Mouse (Mus musculus) CH12.LX (cell line): ENCODE data around the gene Kif18b. TPM values are rescaled to one million over a fixed set of nuclear protein-coding genes. Genes with fewer than 3 reads are reported as not detected.

Experiments used
- DNase-seq: peaks from one replicate; pipeline ENCODE4 v3.0.0-alpha.2; 2013; ENCODE audit errors: extremely low read depth
- H3K27ac ChIP-seq: 2 replicates; pipeline ENCODE4 v1.5.1; 2012; ENCODE audit warnings: low read depth, mild to moderate bottlenecking, control low read depth, moderate library complexity; ENCODE audit not compliant: insufficient read depth
- H3K27me3 ChIP-seq: replicated peaks from 2 replicates; pipeline ENCODE3; 2012; ENCODE audit warnings: inconsistent platforms
- H3K36me3 ChIP-seq, 2 experiments: replicated peaks in 1 of 2; 2 replicates each; pipeline versions ENCODE3 to v1.6.1; 2012; ENCODE audit warnings: inconsistent platforms in 1 of 2, low read length in 1 of 2, mild to moderate bottlenecking in 1 of 2, mixed read lengths in 1 of 2, moderate library complexity in 1 of 2; ENCODE audit not compliant: control insufficient read depth in 1 of 2, insufficient read depth in 1 of 2
- H3K4me1 ChIP-seq, 2 experiments: 2 replicates each; pipeline ENCODE4 v1.6.1; 2012; ENCODE audit warnings: inconsistent platforms in 1 of 2, moderate library complexity in 1 of 2; ENCODE audit not compliant: insufficient read depth in 2 of 2, control insufficient read depth in 1 of 2
- H3K4me2 ChIP-seq: 2 replicates; pipeline ENCODE4 v1.6.1; 2012; ENCODE audit warnings: low read depth, mild to moderate bottlenecking, control low read depth; ENCODE audit not compliant: poor library complexity, insufficient read depth, severe bottlenecking
- H3K4me3 ChIP-seq, 3 experiments: fragments of 150-350 bp in 1 of 3; sonication (generic) in 1 of 3; replicated peaks in 1 of 3; 2 replicates each; pipeline versions ENCODE3 to v1.5.1; 2011 to 2012; ENCODE audit warnings: low read depth in 2 of 3, low read length in 2 of 3, mild to moderate bottlenecking in 2 of 3, moderate library complexity in 2 of 3, control low read depth in 1 of 3, improper control_type of control experiment in 1 of 3, inconsistent platforms in 1 of 3, mixed read lengths in 1 of 3; ENCODE audit not compliant: poor library complexity in 1 of 3
- H3K79me2 ChIP-seq: replicated peaks from 2 replicates; pipeline ENCODE4 v1.6.1; 2012; ENCODE audit warnings: mild to moderate bottlenecking, moderate library complexity; ENCODE audit not compliant: control insufficient read depth, poor library complexity, insufficient read depth, severe bottlenecking; ENCODE audit errors: extremely low read depth
- H3K9ac ChIP-seq: 2 replicates; pipeline ENCODE4 v1.6.1; 2012; ENCODE audit warnings: low read depth, mild to moderate bottlenecking, control low read depth, moderate library complexity; ENCODE audit not compliant: insufficient read depth
- H3K9me3 ChIP-seq: replicated peaks from 2 replicates; pipeline ENCODE3; 2012; ENCODE audit warnings: low read length, inconsistent platforms, mixed read lengths
- CHD1 ChIP-seq: IDR thresholded peaks from 2 replicates; pipeline ENCODE4 v1.6.1; 2012; ENCODE audit warnings: low read depth, low read length, improper control_type of control experiment, inconsistent platforms
- CHD2 ChIP-seq: IDR thresholded peaks from 2 replicates; pipeline ENCODE4 v1.6.1; 2011; ENCODE audit warnings: low read length, improper control_type of control experiment
- CTCF ChIP-seq, 2 experiments: IDR thresholded peaks in 1 of 2; conservative IDR thresholded peaks in 1 of 2; 2 replicates each; pipeline ENCODE4 v1.5.1; 2011 to 2012; ENCODE audit warnings: low read depth in 2 of 2, low read length in 2 of 2, improper control_type of control experiment in 1 of 2, inconsistent platforms in 1 of 2, mild to moderate bottlenecking in 1 of 2, moderate library complexity in 1 of 2
- E2F4 ChIP-seq: IDR thresholded peaks from 2 replicates; pipeline ENCODE4 v1.6.1; 2011; ENCODE audit warnings: low read depth, low read length, improper control_type of control experiment; ENCODE audit not compliant: insufficient replicate concordance
- ELF1 ChIP-seq: IDR thresholded peaks from 2 replicates; pipeline ENCODE4 v1.6.1; 2014; ENCODE audit warnings: low read depth, mild to moderate bottlenecking, inconsistent platforms, low read length, improper control_type of control experiment
- EP300 ChIP-seq: IDR thresholded peaks from 2 replicates; pipeline ENCODE4 v1.6.1; 2011; ENCODE audit warnings: low read length, improper control_type of control experiment
- HCFC1 ChIP-seq: IDR thresholded peaks from 2 replicates; pipeline ENCODE4 v1.6.1; 2012; ENCODE audit warnings: low read depth, mild to moderate bottlenecking, inconsistent platforms, low read length, improper control_type of control experiment
- IRF4 ChIP-seq: IDR thresholded peaks from 2 replicates; pipeline ENCODE4 v1.6.1; 2014; ENCODE audit warnings: low read depth, mild to moderate bottlenecking, inconsistent platforms, low read length, improper control_type of control experiment
- JUN ChIP-seq: IDR thresholded peaks from 2 replicates; pipeline ENCODE4 v1.6.1; 2011; ENCODE audit warnings: low read depth, mild to moderate bottlenecking, low read length, improper control_type of control experiment, moderate library complexity; ENCODE audit not compliant: insufficient read depth
- MAX ChIP-seq: IDR thresholded peaks from 2 replicates; pipeline ENCODE4 v1.6.1; 2011; ENCODE audit warnings: low read length, improper control_type of control experiment
- MAZ ChIP-seq: IDR thresholded peaks from 2 replicates; pipeline ENCODE4 v1.6.1; 2012; ENCODE audit warnings: low read depth, mild to moderate bottlenecking, inconsistent platforms, low read length, improper control_type of control experiment, moderate library complexity
- MEF2A ChIP-seq: IDR thresholded peaks from 2 replicates; pipeline ENCODE4 v1.6.1; 2014; ENCODE audit warnings: low read depth, mild to moderate bottlenecking, inconsistent platforms, low read length, improper control_type of control experiment, borderline replicate concordance
- MYC ChIP-seq: IDR thresholded peaks from 2 replicates; pipeline ENCODE4 v1.6.1; 2011; ENCODE audit warnings: low read depth, mild to moderate bottlenecking, improper control_type of control experiment, low read length
- NELFE ChIP-seq: IDR thresholded peaks from 2 replicates; pipeline ENCODE4 v1.6.1; 2011; ENCODE audit warnings: low read depth, low read length, improper control_type of control experiment
- NRF1 ChIP-seq: IDR thresholded peaks from 2 replicates; pipeline ENCODE4 v1.6.1; 2014; ENCODE audit warnings: low read depth, mild to moderate bottlenecking, inconsistent platforms, low read length, improper control_type of control experiment, moderate library complexity
- POLR2AphosphoS2 ChIP-seq: IDR thresholded peaks from 2 replicates; pipeline ENCODE4 v1.6.1; 2011; ENCODE audit warnings: low read depth, low read length, improper control_type of control experiment
- RAD21 ChIP-seq: IDR thresholded peaks from 2 replicates; pipeline ENCODE4 v1.6.1; 2011; ENCODE audit warnings: low read depth, mild to moderate bottlenecking, low read length, improper control_type of control experiment, moderate library complexity
- RCOR1 ChIP-seq: conservative IDR thresholded peaks from 2 replicates; pipeline ENCODE4 v1.6.1; 2012; ENCODE audit warnings: low read depth, mild to moderate bottlenecking, inconsistent platforms, low read length, improper control_type of control experiment
- SIN3A ChIP-seq: IDR thresholded peaks from 2 replicates; pipeline ENCODE4 v1.6.1; 2012; ENCODE audit warnings: low read length, improper control_type of control experiment, inconsistent platforms
- SMC3 ChIP-seq: IDR thresholded peaks from 2 replicates; pipeline ENCODE4 v1.6.1; 2011; ENCODE audit warnings: low read depth, low read length, improper control_type of control experiment
- TBP ChIP-seq: conservative IDR thresholded peaks from 2 replicates; pipeline ENCODE4 v1.6.1; 2011; ENCODE audit warnings: low read depth, low read length, improper control_type of control experiment
- ZKSCAN1 ChIP-seq: IDR thresholded peaks from 2 replicates; pipeline ENCODE4 v1.6.1; 2012; ENCODE audit warnings: low read depth, inconsistent platforms, low read length, improper control_type of control experiment, borderline replicate concordance
- ZMIZ1 ChIP-seq: IDR thresholded peaks from 2 replicates; pipeline ENCODE4 v1.6.1; 2012; ENCODE audit warnings: low read depth, mild to moderate bottlenecking, inconsistent platforms, low read length, improper control_type of control experiment
- dilution Hi-C: fragments of 300-500 bp; cut with MboI; formaldehyde crosslinking; loops from 2 replicates; pipeline ENCODE4 v1.14.3; 2020; ENCODE audit warnings: low sequenced_read_pairs; ENCODE audit not compliant: extremely low pct_unique_long_range_greater_than_20kb, extremely low pct_ligation_motif_present
- in situ Hi-C: fragments of 300-500 bp; cut with MboI; formaldehyde crosslinking; loops from 3 replicates; pipeline ENCODE4 v1.14.3; 2019; ENCODE audit warnings: low sequenced_read_pairs, low pct_ligation_motif_present, low pct_unique_long_range_greater_than_20kb, mixed read lengths
- polyA plus RNA-seq: library from polyadenylated mRNA; unstranded; fragments of >175 nt; gene quantifications from 2 replicates; pipeline ENCODE4 v1.2.1, GENCODE M21; 2012; ENCODE audit warnings: low read depth; ENCODE audit not compliant: insufficient read length
- total RNA-seq, 2 experiments: library from RNA; depleted of rRNA; stranded (reverse); fragments of 300-350 nt in 1 of 2; fragments of >200 nt in 1 of 2; gene quantifications; 2 replicates each; pipeline ENCODE4 v1.2.3; 2012 to 2014

Gene Kif18b
- total and polyA plus RNA-seq, 3 experiments, result 32.6 to 54.4 (median 54.0) TPM

GRCm38 (mm10) chr11:102879558-102879957 is 45.4 kb downstream of the Kif18b start (continued):
- TF ChIP-seq MAX, result peak; percentile 67; the same call in 1 of the 2 replicates
- TF ChIP-seq EP300, result peak; percentile 38; the same call in 1 of the 2 replicates
- TF ChIP-seq TBP, result no peak

- dilution Hi-C loops, result no loop called here
- Histone ChIP-seq H3K79me2 (peaks cover 22% of the 10 kb centered on the region), H3K27me3 (no peaks in the 10 kb centered on the region), H3K36me3 (peaks cover 46 to 78% of the 10 kb centered on the region in 2 experiments), H3K4me3 (no peak overlapping the region), H3K4me2 (no peak overlapping the region), H3K9ac (no peak overlapping the region), H3K4me1 (peaks cover 6 to 14% of the 10 kb centered on the region in 2 experiments), H3K9me3 (no peaks in the 10 kb centered on the region), H3K27ac (no peak overlapping the region)
- DNase-seq, result no peak
- in situ Hi-C loops, result no loop called here
- TF ChIP-seq MYC (no peak), CHD1 (no peak), SIN3A (no peak), ELF1 (no peak), CTCF (conservative IDR thresholded peaks at IDR 0.05 in 1 of 2, IDR thresholded peaks at IDR 0.05 in 1 of 2; ENCODE audit: low read depth in 2 of 2, low read length in 2 of 2) (no peak), MEF2A (no peak), MAZ (no peak), CHD2 (no peak), NRF1 (no peak), ZMIZ1 (no peak), TBP (no peak), ZKSCAN1 (no peak), IRF4 (no peak), RAD21 (no peak)
- TF ChIP-seq, all 38 proteins: peak for 0
Measured at GRCm38 (mm10) chr11:102874801-102875334, 50.1 kb downstream of the Kif18b start.

GRCm38 (mm10) chr11:102864272-102864671 is 60.7 kb downstream of the Kif18b start:
- DNase-seq, result peak; percentile 70
- Histone ChIP-seq H3K4me2 (no peak overlapping the region), H3K79me2 (no peaks in the 10 kb centered on the region), H3K4me3 (no peak overlapping the region), H3K27ac (no peak overlapping the region), H3K36me3 (peaks cover 80 to 96% of the 10 kb centered on the region in 2 experiments), H3K27me3 (no peaks in the 10 kb centered on the region), H3K4me1 (no peaks in the 10 kb centered on the region), H3K9me3 (no peaks in the 10 kb centered on the region), H3K9ac (no peak overlapping the region)
- in situ Hi-C loops (loop anchor here (10.0 kb wide), 1 partner anchor 89 kb away; no protein-coding TSS in a partner anchor), dilution Hi-C loops (no loop called here)
- no peak for TF ChIP-seq HCFC1
- no peak for TF ChIP-seq TBP
- no peak for TF ChIP-seq NELFE
- no peak for TF ChIP-seq E2F4
- TF ChIP-seq RAD21, result peak; percentile 52
- TF ChIP-seq CTCF (conservative IDR thresholded peaks at IDR 0.05 in 1 of 2, IDR thresholded peaks at IDR 0.05 in 1 of 2; ENCODE audit: low read depth in 2 of 2, low read length in 2 of 2), result peak; percentile 48 to 83; a peak in 3 of 4 replicates
- no peak for TF ChIP-seq CHD1
- TF ChIP-seq IRF4, result no peak
- no peak for TF ChIP-seq JUN
- peak; percentile 70 for TF ChIP-seq SMC3
- no peak for TF ChIP-seq POLR2AphosphoS2
- TF ChIP-seq MAZ, result no peak
- TF ChIP-seq RCOR1, result no peak
- TF ChIP-seq, all 38 proteins: peak for 3
